Mouse (Mus musculus) erythroid progenitor cell, adult 5-6 weeks (primary cell): ENCODE measurements around the gene Hus1b. TPM values are rescaled to one million over a fixed set of nuclear protein-coding genes. Genes with fewer than 3 reads are reported as not detected.

Experiments used
- ATAC-seq: replicated peaks from 2 replicates; pipeline ENCODE4 v1.8.0; 2016; ENCODE audit warnings: moderate number of reproducible peaks, mild to moderate bottlenecking, moderate TSS enrichment, inconsistent platforms; ENCODE audit not compliant: poor library complexity, low FRiP score, severe bottlenecking
- total RNA-seq, 2 experiments: library from RNA; stranded (forward) in 1 of 2; stranded (reverse) in 1 of 2; fragments of 150-400 nt in 1 of 2; fragments of 186-747, 209-891 nt in 1 of 2; gene quantifications; 2 replicates each; pipeline versions ENCODE4 v1.2.3 to v1.2.4; 2015 to 2017; ENCODE audit warnings: low replicate concordance in 2 of 2

The Hus1b gene
- total RNA-seq, 2 experiments from 2014 or later = 5.0 TPM; not detected in 1

DNA sequence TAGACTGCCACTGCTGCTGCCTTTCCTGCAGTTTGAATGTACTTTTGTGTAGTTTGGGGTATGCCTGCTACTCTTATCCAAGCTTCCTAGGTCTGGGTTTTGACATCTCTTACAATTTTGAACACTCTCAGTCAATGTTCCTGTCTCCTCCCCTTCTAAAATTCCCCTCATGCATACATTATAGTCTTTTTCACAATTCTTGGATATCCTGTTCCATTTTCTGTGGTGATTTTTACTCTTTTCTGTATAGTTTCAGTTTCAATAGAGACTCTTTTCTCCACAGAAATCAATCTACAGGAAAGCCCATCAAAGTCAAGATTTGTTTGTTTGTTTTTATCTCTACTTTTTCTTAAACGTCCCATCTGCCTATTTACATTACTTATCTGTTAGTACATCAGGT is 6.0 kb upstream of the Hus1b start:
- no peak for ATAC-seq

DNA sequence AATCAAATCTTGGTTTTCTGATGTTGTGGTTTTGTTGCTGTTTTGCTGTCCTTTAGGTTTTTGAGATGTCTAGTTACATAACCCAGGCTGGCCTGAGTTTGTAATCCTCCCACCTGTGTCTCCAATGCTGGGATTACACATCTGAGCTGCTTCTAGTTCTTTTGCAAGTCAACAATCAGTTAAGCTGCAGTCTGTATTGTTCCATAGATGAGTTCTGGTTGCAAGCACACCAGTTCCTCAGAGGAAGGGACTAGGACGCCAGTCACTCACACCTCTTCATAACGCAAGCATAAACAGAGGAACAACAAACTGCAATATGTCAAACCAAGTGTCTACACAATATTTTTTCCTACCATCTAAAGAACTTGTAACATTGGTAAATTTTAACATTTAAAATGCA is 4.5 kb upstream of the Hus1b start:
- no peak for ATAC-seq

DNA sequence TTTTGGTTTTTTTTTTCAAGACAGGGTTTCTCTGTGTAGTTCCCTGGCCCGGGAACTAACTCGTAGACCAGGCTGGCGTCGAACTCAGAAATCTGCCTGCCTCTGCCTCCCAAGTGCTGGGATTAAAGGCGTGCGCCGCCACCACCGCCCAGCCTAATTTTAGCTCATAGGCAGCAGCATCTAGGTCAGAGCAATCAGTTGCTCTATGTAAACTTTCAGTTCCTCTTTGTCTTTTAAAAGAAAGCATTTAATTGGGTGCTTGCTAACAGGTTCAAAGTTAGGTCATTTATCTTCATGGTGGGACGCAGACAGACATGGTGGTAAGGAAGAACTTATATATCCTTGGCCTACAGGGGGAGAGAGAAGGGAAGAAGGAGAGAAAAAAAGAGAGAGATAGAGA is 1.6 kb upstream of the Hus1b start:
- no peak for ATAC-seq

DNA sequence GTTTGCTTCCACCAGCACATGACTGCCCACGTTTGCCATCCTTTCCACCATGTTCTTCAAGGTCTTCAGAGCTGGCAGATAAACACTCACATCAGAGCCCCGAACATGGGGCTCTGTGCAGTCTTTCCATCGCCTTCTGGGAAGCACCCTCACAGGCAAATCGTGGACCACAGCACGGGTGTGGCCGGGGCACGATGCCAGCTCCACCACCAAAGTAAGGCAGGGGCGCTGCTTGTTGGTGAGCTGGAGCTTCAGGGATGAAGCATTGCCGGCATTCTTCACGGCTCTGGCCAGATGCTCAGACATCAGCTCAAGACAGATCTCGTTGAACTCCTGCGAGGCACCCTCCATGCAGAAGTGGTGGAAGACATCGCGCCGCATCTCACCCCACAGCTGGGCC is 430 bp downstream of the Hus1b start:
- 0 out of 2 replicates have a peak, but pooled peaks have one; percentile 39 for ATAC-seq

DNA sequence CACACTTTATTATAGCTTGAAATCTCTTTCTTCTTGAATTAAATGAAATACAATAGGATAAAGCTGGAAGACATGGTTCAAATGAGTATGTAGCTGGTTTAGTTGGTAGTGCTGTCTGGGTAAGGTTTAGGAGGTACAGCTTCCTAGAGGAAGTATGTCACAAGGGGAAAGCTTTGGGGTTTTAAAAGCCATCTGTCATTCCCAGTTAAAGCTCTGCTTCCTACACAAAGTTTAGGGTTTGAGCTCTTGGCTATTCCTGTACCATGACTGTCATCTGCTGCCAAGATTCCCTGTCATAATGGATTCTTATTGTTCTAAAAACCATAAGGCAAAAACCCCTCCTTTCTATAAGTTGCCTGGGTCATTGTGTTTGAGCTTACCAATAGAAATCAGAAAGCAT is 1.8 kb downstream of the Hus1b start:
- no peak for ATAC-seq

DNA sequence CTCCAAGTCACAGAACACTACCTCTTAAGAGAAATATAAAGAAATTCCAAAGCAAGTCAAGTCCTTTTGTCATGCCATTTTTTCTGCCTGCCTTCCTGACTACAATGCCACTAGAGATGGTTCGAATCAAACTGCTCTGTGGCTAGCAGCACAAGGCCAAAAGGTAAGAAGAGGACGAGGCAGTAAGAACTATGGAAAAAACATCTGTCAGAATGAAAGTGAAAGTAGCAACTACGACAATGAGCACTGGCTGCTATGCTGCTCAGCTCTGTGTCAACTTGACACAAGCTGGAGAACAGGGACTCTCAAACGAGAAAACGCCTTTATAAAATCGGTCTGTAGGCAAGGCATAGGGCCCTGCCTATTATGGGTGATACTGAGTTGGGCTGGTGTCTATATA is 14.6 kb downstream of the Hus1b start:
- ATAC-seq = 0 out of 2 replicates have a peak, but pooled peaks have one; percentile 13

DNA sequence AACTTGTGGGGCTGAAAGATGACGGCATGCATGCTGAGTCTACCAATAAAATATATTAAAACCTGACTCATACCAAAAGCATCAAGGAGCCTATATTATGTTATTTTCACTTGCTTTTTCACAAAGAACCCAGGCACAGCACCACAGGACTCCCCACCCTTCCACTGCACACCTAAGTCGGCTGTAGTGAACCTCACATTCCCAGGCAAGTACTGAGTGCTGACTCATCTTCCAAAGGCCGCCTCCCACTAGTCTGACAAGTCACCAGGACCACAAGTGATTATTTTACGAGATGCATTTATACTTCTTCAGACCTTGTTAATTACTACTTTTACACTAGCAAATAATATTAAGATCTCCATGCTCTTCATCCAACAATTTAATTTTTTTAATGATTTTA is 15.9 kb downstream of the Hus1b start:
- ATAC-seq = peak; percentile 95

DNA sequence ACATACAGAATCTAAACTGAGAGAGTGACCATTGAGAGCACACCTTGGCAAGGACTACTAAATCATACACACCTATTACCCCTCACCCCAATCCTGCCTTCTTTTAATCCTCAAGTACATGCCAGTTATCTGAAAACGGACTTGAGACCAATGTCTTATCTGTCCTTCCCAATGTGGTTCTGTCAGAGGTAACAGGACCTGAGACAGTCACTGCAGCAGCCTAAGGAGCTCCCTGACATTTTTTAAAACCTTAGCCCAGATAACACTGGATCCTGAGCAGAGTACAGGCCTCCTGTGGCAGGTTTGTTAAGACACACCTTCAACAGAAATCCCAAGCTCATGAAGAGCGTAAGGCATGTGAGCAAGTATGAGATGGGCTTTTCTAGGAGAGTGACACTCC is 18.4 kb downstream of the Hus1b start:
- no peak for ATAC-seq

DNA sequence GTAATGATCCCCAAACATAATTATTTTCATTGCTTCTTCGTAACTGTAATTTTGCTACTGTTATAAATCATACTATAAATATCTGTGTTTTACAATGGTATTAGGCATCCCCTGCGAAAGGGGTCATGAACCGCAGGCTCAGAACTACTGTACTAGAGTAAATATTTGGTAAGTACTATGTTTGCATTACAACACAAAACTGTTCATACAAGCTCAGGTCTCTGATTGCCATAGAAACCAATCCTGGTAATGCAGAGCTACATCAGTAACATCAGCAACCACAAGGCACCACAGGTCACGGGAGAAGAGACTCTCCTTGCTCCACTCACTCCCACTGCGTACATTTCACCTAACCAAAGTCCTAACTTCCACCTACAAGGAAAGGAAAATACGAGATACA is 23.3 kb downstream of the Hus1b start:
- no peak for ATAC-seq

DNA sequence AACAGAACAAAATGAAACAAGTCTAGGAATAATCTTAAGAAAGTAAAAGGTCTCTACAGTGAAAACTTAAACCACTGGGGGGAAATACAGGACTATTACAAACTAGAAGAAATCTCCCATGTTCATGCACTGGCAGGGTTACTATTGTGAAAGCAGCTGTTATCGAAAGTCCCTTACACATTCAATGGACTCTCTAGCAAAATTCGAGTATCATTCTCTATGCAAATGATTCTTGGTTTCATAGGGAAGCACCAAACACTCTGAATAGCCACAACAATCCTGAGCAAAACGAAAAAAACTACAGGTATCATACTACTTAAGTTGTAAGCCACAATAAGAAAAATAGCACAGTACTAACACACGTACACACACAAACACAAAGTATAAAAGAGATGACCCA is 25.6 kb downstream of the Hus1b start:
- ATAC-seq = no peak

DNA sequence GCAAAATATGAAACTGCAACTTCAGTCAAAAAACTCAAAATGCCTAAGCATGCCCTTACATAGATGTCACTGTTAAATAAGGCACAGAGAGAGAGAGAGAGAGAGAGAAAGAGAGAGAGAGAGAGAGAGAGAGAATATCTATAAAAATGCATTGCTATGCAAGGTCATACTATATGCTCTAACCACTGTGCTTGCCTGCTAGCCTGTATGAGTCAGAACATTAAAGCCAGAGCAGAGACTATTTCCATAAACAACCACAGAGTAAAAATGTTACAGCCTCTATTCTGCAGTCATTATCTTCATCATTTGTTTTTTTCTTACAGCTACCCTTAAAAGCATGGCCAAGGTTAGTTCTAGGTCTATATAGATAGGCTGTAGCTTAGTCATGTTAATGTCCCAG is 33.8 kb downstream of the Hus1b start:
- no peak for ATAC-seq

DNA sequence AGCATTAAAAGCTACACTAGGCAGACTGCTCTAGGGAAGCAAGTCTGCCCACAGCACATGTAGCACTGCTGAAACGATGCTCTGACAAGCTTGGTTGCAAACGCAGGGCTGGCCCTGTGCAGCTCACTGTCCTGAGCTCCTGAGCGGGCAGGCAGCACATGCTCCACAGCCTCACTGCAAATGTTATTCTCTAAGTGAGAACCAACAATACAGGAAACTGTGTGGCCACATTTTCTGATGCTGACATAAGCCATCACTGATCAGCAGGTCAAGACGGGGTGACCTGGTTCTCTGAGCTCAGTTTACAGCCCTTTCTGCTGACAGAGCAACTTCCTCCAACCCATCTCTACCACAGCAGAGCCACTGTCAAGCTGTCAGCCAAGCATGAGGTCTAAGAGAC is 34.5 kb downstream of the Hus1b start:
- ATAC-seq = no peak

DNA sequence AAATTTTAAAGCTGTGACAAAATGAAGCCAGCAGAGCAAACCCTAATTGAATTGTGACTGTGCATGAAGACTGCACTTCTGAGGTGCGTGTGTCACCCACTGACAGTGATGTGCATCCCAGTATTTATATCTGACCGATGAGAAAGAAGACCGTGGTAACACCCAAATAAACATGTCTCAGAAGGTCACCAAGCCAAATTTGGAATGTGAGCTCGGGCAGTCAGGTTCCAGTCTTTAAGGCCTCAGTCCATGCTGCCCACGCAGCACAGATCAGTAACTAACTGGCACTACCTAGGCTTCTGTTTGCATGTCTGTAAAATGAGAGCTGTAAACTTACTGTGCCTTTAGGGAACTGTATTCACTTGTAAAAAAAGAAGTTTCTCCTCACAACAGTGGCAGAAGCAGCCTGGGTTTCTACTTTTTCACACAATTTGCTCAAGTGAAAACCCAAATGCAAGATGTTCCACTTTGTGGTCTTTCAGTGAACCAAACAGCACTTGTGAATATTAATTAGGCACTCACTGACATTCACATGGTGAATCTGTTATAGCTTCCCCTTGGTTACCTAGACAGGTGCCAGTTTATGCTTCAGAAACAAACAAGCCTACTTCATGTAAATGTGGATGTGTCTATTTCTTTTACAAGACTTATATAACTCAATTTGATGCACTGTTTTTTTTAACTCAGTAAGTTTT is 35.5 kb downstream of the Hus1b start:
- ATAC-seq = no peak

DNA sequence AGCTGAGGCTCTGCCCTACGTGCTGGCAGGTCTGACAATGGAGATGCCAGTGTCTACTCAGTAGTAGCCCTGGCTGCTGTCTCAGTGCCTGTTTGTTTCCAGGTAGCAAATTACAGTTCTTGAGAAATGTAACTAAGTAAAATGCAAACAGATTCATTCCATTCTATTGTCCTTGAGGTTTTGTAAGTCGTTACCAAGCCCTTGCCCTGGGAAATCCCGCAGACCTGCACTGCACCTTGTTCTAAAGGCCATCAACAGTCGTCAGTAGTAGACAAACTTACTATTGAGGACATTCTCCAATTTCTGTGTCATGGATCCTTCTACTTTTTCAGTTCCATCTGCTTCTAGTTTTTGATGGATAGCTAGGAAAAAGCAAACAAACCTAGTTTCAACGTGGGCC is 36.7 kb downstream of the Hus1b start:
- no peak for ATAC-seq

DNA sequence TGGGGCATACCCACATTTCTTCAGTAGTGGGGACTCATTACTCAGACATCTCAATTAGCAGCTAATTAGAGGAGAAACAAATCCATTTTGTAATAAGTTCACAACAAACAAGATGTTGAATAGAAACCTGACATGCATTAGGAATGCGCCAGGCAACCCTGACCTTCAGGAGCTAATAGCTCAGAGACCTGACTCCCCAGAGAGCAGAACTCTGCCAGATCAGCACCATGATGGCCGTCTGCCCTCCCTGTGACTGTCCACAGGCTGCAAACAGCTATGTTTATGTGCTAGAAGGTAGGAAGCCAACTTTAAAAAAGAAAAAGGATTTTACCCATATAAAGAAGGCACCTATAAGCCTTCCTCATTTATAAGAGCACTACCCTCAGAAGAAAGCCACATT is 45.3 kb downstream of the Hus1b start:
- no peak for ATAC-seq

DNA sequence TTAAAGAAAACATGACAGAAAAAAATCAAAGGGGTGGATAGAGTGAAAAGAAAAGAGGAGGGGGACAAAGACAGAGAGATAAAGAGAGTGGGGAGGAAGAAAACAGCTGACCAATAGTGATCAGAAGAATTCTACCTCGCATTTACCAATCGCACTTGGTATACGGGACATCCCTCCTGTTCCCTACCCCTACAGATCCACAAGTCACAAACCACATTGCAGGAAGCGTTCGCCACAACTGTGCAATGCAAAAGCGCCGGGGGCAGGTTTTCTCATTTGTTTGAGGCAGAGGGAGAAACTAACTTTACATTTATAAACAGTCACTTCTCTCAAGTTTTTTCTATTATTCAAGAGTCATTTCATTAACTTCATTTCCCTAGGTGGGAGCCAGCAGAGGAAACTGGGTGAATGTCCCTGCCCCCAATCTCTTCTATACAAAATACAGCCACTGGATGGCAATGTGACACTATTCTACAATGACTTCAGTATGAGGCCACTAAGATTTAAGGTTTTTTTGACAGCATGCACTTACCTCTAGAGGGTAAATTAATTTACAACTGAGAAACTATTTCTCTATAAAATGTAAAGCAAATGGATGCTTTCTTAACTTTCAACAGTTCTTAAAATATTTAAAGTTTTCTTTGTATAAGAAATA is 46.0 kb downstream of the Hus1b start:
- ATAC-seq = no peak

Other genes with a start within 250 kb of the Hus1b start
- gene Irf4, start 198.5 kb downstream of the Hus1b start, total RNA-seq (2015; ENCODE audit: low replicate concordance) = 8.6 and 11.3 TPM in 2 replicates
- 5.1 TPM in 2 replicates for gene Irf4, start 198.5 kb downstream of the Hus1b start, total RNA-seq (2017; ENCODE audit: low replicate concordance)
- 46.9 and 72.9 TPM in 2 replicates for gene Exoc2, start 26.3 kb upstream of the Hus1b start, total RNA-seq (2015; ENCODE audit: low replicate concordance)
- gene Exoc2, start 26.3 kb upstream of the Hus1b start, total RNA-seq (2017; ENCODE audit: low replicate concordance) = 29.1 and 57.1 TPM in 2 replicates
- gene Gm5447, start 26.4 kb upstream of the Hus1b start, total RNA-seq (2015; ENCODE audit: low replicate concordance) = not detected in 2 replicates
- gene Gm5447, start 26.4 kb upstream of the Hus1b start, total RNA-seq (2017; ENCODE audit: low replicate concordance) = not detected in 2 replicates